Mouse (Mus musculus): Measurements from ENCODE around the gene Rhoh.

- TF ChIP-seq EP300 (IDR thresholded peaks at IDR 0.05; ENCODE audit: low read depth) (no peak), CTCF (IDR thresholded peaks at IDR 0.05; ENCODE audit: low read depth) (no peak)
Measured at GRCm38 (mm10) chr5:65941145-65941544, 80.1 kb downstream of the Rhoh start.

Measured in liver, embryonic 14.5 days (tissue).